Mouse (Mus musculus) lung, postnatal 10 days (tissue): ENCODE data around the gene 4930519G04Rik.
"Not testable (repeated sequence)": the region's sequence is repeated elsewhere in the genome, so short reads cannot be mapped to it uniquely, and the experiment has no call there.

Experiments
- DNase-seq: peaks from one replicate; pipeline ENCODE4 v3.0.0; 2021

The 4930519G04Rik gene

DNA sequence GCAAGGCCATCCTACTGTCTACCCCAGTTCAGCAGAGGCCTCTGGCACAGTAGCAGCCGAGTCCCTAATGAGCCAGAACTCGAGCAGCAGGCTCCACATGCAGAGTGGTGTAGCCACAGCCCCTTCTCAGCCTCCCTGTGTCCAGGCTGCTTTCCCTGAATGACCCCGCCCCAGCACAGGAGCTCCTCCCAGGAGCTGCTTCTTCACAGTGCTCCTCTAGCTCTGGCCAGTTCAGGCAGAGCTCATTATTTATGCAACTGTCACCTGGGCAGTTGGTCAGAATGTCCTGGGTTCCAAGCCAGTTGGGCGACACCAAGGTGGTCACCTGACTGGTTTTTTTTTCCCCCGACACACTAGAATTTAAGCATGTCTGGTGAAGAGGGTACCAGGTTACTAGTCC, at the start of gene 4930519G04Rik:
Gene 4930519G04Rik, plus strand, starts transcription at position 301 of the 400 bp plus-strand sequence.
- DNase-seq = not testable (repeated sequence)

DNA sequence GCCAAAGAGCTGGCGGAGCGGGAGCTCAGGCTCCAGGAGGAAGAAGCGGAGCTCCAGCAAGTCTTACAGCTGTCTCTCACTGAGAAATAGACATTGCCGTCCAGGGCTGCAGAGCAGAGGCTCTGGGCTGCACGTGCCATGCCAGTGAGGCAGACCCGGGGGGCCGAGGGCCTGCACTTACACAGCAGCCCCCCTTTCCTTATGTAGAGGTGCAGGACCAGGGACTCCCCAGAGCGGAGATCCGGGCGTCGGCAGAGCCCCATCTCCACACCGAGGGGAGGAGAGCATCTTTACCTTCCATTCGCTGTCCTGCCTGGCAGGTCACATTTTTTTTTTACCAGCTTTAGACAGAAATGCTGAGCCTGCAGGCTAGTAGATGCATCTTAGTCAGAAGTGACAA, 49.1 kb upstream of the 4930519G04Rik start:
- no peak for DNase-seq

DNA sequence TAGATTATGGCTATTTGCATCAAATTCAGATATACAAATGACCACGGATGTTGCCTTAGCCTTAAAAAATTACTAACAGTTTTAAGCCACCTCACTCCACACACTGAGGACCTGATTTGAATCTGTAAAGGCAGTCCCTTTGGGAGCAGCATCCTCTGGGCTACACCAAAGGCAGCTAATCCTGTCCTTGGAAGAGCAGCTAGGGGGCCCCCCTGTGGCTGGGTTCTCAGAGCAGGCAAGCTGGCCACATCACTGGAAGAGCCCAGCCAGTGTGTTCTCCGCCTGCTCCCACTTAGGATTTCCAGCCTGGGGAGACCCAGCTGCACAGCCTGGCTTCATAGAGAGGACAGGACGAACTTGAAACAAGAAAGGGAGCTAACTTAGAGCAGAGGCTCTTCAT, 48.5 kb upstream of the 4930519G04Rik start:
- DNase-seq = peak; percentile 72

DNA sequence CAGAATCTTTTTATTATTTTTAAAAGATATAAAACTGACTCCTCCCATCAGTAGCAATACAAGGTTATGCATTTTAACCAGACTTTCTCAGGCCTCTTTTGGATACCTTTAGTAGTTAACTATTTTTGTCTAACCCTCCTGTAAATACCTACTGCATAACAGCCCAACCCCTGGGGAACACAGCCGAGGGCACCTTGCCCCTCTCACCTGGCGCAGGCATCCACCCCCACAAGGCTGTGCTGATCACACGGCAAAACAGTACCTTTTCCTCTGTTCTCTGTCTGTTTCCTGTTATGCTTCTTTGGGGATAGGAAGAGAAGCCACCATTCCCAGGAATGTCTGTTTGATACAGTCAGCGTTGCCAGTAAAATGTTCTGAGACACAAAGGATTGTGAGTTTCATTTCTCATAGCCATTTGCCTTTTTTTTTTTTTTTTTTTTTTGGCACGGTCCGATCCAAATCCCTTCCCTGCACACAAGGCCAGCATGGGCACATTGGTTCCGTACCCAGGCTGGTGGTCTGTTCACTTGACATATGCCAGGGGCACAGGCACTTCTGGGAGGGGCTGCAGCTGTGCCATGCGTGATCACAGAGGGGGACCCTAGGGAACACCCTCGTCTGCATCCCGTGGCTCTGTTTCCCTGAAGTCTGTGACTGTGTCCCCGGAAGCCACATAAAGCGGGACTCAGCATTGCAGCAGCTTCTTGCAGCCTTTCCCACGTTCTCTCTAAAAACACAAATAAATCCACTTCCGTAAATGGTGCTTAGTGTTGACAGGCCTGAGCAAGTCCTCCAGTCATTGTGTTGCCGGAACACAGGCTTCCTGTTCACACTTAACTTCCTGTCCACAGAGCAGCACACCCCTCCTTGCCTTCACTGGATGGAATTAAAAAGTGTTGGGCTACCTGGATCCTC, 47.8 kb upstream of the 4930519G04Rik start:
- DNase-seq = peak; percentile 50

DNA sequence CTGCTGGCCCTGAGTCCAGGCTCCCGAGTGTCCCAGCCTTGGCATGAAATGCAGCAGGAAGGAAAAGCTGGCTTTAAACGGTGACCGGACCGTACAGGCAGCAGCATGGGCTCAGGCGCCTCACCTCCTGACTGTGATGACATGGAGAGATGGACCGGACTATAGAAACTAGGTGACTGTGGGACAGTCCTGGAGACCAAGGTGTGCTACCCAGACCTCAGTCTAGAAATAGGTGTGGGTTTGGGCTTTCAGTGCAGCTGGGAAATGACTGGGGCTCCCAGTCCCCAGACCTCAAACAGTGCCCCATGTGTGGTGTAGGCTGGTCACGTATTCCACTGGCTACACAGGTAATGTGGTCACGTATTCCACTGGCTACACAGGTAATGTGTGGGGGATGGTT, 46.8 kb upstream of the 4930519G04Rik start:
- DNase-seq = no peak

DNA sequence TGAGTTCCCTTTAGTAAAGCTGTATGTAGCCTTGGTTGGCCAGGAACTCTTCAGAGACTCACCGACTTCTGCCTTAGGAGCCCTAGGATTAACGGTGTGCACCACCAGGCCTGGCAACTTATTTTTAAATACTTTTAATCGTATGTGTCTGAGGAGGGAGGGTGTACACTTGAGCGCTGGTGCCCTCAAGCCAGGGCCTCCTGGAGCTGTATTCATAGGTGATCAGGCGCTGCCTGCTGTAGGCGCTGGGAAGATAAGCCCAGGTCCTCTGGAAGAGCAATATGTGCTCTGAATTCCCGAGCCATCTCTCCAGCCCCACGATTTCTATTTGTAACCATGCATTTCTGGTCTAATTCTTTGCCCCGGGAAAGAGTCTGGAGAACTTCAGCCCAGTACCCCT, 46.4 kb upstream of the 4930519G04Rik start:
- no peak for DNase-seq

DNA sequence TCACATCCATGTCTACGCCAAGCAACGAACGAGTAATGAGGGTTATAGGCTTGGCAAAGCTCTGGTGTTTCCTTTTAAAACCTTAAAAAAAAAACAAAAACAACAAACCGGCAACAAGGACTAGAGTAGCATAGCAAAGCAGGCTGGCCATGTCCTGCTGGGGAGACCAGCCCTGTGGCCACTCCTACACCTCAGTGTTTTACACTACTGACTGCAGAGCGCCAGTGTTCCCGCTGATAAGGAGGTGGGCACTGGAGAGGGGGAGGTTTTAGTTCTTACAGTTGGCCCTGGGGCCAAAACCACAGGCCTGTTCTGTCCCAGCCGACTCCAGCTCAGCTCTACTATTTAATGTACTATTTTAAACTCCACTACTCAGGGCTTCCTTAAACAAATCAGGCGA, 46.0 kb upstream of the 4930519G04Rik start:
- no peak for DNase-seq

DNA sequence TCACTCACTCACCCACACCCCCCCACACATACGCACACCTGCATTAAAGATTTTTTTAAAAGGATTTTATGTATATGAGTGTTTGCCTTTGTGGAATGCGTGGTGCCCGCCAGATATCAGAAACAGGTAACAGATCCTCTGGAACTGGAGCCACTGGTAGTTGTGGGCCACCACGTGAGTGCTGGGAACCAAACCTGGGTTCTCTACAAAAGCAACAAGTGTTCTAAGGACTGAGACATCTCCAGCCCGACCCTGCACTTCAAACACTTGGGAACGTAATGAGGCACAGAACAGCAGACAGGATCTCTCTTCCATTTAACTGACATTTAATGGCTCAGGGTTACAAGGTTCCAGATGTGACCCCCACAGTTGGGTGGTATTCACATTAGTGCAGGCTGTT, 45.6 kb upstream of the 4930519G04Rik start:
- DNase-seq = no peak

DNA sequence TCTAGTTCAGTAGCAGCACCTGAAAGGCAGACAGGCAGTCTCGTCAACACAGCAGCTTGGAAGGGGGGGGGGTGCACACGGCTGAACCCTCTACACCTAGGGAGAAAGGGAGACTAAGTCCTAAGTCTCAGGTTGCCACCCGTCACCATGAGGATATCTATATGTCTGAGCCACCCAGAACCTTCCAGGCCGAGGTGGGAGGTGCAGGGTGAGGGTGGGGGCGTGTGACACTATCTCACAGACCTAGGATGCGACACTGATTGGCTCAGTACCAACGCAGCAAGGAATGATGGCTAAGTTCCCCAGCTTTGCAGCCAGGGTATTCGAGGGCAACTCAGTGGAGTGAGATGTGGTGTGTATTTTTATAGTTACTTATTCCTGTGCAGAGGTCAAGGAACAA, 45.1 kb upstream of the 4930519G04Rik start:
- no peak for DNase-seq

DNA sequence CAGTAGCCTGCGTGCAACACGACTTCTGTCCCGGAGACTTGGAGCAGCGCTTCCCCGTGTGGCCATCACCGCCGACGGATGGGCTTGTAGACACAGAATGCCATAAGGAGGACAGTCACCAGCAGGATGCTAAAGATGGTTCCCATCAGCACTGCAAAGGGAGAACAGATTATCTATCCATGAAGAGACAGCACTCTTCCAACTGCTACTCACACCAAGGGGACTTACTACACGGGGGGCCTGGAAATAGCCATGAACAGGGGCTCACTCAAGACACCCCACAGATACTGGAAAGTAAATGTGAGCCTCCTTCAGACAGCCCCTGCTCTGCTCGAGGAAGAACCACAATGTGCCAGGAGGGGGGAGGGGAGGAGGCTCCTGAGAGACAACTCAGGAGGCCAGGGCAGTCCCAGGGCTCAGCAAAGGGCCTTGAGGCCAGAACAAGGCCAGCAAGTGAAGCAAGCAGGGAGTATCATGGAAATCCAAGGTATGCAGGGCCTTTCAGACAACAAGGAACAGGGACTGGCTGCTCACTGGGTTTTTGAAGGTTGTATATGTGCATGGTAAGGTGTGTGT, 44.2 kb upstream of the 4930519G04Rik start:
- no peak for DNase-seq

DNA sequence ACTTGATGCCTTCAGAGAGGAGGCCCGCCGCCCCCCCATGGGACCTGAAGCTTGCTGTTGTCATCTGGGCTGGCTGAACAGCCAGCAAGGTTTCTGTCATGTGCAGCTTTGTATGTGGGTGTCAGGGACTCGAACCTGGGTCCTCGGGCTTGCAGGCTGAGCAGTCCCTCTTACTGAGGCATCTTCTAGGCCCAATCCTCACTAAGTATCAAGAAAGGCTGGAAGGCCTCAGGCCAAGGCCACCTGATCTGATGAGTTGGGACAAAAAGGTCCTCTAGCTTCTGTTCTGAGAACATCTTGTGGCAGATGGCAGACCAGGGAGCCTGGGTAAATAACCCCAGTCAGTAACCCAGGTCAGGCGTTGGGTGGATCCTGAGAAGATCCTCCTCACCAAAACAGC, 43.6 kb upstream of the 4930519G04Rik start:
- no peak for DNase-seq

DNA sequence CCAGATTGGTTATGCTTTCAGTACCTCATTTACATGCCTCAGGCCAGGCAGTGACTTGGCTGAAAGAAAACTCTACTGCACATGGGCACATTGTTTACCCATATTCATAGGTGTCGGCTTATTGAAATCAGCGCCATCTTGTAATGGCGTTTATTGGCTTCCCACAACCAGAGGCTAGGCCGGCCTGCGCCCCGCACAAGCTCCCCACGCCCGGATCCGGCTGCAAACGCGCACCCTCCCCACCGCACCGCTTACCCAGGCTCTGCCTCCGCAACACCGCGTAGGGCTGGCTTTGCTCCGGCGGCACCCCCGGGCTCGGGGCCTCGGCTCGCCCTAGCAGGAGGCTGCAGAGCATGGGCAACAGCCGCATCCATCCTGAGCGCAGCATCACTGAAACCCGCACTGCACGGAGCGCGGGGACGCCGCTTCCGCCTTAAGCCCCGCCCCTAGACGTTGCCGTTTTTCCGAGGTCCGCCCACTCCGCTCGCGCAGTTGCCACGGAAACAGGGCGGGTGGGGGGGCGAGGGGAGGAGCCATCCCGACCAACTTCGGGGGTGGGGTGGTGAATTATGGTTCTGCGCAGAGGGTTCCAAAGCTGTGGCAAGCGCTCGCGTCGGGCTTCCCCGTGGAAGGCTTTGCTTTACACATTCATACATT, 39.8 kb upstream of the 4930519G04Rik start:
- peak; percentile 91 for DNase-seq

DNA sequence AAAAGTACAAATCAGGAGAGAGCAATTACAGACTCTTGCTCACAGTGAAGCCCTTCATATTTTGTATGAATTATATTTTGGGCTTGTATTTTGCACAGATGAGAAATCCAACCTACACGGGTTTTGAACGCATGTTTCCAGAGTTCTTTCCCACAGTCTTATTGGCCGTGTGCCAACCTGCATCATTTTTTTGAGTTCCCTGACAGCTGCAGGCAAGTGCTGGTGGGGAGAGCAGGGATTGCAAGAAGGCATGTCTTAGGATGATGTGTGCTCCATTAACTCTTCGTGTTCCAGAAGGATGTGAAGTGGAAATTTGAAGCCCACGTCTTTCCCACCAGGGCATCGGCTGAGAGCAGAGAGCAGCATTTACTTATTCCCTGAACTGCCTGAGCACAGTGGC, 36.9 kb upstream of the 4930519G04Rik start:
- no peak for DNase-seq

DNA sequence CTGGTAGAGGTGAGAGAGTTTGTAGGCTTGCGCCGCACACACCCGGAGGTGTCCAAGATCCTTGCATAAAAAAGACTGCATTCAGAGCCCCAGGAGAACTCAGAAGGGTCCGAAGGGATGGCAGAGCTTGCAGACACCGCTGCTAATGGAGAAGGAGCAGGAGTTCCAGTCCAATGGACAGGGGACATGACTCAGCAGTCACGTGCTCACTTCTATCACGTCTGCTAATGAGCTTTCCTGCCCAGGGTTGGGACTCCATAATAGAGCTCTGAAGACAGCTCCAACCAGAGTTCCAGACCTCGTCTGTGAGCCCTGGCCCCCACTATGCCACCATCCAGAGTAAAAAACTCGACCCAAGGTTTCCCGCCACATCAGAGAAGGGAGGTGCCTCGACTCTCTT, 35.3 kb upstream of the 4930519G04Rik start:
- DNase-seq = no peak

DNA sequence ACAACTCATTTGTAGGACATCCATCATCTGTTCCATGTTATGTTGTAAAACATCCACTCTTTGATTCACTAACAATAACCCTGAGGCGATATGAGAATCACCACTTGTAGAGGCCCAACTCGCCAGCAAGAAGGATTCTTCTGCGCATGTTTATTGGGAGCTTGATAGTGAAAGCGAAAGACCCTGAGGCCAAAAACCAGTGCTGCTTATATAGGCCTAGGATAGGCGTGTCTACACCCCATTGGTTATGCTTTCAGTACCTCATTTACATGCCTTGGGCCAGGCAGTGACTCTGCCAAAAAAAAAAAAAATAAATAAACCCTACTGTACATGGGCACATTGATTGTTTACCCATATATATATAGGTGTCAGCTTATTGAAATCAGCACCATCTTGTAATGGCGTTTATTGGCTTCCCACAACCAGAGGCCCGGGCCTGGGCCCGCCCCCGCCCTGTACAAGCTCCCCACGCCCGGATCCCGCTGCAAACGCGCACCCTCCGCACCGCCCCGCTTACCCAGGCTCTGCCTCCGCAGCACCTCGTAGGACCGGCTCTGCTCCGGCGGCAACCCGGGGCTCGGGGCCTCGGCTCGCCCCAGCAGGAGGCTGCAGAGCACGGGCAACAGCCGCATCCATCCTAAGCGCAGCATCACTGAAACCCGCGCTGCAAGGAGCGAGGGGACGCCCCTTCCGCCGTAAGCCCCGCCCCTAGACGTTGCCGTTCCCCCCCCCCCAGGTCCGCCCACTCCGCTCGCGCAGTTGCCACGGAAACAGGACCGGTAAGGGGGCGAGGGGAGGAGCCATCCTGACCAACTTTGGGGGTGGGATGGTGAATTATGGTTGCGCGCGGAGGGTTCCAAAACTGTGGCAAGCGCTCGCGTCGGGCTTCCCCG, 30.4 kb upstream of the 4930519G04Rik start, which contains the start of gene 1500011B03Rik:
Gene 1500011B03Rik, minus strand, starts transcription at position 673 of the 893 bp plus-strand sequence.
- peak; percentile 85 for DNase-seq

DNA sequence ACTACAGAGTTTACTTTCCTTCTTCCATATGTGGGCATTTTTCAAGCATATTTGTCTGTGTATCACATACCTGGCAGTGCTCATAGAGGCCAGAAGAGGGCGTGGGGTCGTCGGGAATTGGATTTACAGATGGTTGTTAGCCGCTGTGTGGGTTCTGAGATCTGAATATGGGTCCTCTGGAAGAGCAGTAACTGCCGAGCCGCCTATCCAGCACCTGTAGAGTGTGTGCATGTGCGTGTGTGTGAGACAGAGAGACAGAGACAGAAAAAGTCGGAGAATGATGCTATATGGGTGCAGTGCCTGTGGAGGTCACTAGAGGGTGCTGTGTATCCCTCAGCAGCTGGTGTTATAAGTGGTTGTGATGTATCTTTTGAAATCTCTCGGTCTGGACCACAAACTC, 29.3 kb upstream of the 4930519G04Rik start:
- DNase-seq = peak; percentile 64

DNA sequence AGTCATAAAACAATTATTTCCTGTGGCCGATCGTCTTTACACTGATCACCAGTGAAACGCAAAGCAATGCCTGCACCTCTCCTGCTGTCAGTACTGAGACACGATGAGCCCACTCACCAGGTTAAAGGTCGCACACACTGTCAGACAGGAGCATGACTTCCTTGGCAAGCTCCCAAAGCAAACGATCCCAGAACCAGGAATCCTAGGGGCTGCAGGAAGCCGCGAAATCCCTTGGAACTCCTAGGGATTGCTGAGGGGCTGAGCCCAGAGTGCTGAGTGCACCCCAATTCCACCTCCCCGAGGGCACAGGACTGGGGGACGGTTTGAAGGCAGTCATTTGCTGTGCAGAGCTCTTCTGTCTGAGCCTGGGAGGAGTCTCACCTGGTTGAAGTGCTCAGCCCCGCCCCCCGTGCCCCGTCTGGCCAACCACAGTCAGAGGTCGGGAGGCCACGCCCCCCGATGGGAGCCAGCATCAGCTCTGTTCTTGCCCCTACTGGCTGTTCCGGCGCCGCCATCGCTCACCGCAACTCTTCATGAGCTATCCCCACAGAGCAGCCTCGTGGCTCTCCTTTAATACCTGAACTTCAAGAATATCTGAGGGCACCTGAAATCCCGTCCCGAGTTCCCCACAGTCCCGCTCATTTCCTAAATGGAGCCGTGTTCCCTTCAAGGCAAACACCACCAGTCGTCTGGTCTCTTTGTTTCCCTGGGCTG, 27.3 kb upstream of the 4930519G04Rik start:
- DNase-seq = peak; percentile 80

DNA sequence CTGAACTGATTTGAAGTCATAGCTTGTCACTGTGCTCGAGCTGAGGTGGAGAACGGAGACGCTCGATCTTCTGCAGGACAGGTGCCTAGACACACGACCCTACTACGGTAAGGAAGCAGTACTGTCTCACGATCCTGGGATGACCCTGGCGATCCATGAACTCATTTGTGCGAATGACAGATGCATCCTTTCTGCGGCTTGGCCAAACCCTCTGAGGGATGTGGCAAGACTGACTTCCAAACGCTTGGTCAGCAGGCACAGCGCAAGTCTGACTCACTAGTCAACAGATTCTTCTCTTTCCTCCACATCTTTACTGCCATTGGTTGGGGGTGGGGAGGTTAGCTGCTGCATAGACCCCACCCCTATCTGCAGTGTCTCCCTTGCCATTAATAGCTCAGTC, 26.0 kb upstream of the 4930519G04Rik start:
- peak; percentile 32 for DNase-seq

DNA sequence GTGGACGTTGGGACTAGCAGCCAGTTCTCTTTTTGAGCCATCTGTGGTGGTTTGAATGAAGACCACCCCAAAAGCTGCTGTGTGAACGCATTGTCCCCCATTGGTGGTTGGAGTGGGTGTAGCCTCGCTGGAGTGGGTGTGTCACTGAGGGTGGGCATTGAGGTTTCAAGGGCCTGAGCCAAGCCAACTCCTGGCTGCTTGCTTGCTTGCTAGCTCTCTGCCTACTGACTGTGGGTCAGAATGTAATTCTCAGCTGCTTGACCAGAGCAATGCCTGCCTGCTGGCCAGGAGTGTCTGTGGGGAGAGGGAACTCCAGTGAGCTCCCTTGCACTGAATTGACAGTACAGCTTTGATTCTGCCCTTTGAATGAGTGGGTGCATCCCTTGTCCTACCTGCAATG, 23.7 kb upstream of the 4930519G04Rik start:
- DNase-seq = no peak

DNA sequence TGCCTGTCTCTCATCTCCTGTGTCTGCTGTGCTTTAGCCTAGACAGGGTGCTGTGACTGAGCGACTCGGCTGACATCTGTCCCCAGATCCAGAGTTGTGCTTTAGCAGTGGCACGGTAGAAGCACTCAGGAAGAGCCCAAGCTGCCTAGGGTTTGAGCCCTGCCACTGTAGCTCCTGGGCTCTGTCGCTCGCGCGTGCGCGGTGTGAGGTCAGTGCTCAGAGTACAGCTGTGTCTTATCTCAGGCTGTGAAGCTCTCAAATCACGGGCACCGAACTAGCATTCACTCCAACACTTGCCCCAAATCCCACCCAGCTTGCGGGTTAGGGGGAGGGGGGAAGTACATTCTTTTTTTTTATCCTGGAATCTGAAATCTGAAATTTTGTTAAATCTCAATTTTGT, 16.6 kb upstream of the 4930519G04Rik start:
- DNase-seq = no peak

DNA sequence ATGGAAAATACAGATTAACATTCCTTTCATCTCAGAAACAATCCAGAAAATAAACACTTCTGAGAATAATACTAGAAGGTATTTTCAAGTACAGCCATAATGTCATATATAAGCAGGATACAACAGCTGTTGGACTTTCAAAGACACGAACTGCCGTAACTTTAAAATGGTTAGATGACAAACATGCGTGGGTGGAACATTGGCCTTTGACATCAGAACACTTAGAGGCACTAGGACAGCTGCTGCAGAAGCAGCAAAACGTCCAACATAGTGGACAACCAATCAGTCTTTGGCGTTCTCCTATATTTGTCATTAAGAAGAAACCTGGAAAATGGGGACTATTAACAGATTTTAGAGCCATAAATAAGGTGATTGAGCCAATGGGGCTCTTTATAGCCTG, 13.0 kb upstream of the 4930519G04Rik start:
- DNase-seq = not testable (repeated sequence)

DNA sequence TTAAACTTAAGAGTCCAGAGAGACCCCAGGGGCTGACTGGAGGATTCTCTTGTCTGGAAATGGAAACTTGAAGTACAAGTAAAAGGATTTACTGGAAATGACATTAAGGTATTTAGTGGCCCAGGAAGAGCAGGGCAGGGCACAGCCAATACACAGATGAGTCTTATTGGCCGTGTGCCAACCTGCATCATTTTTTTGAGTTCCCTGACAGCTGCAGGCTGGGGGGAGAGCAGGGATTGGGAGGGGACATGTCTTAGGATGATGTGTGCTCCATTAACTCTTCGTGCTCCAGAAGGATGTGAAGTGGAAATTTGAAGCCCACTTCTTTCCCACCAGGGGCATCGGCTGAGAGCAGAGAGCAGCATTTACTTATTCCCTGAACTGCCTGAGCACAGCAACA, 11.3 kb upstream of the 4930519G04Rik start:
- not testable (repeated sequence) for DNase-seq
